In genomic region chr13:85692374-85692773, GRCm38 (mm10) we compare ENCODE assay signal across 27 mouse cellular contexts.
DNase-seq lines count a peak whose midpoint lies in the region; ATAC-seq and TF ChIP-seq lines count a peak whose summit lies in the region.
"Had no signal": no experiment of that assay in that cellular context is flagged by ENCODE, and none has a peak within 500 bp of the region (broad histone marks: within the 10 kb centered on the region; RNA-seq: fewer than 3 reads in every experiment).

No protein-coding gene starts in this region.

- no peak for TF ChIP-seq POLR2A in brain, embryonic 14.5 days (IDR thresholded peaks at IDR 0.05; ENCODE audit: borderline replicate concordance, extremely low read depth, insufficient read depth, insufficient read length, poor library complexity, severe bottlenecking)

- H3K4me3 ChIP-seq in lung, embryonic 14.5 days (ENCODE audit: low read depth, low read length): no peak overlapping the region
- H3K4me3 ChIP-seq in midbrain, postnatal 0 days (ENCODE audit: low read depth, low read length): no peak overlapping the region
- no peak overlapping the region for H3K4me3 ChIP-seq in midbrain, embryonic 11.5 days (ENCODE audit: low read depth, low read length)
- no peak overlapping the region for H3K4me3 ChIP-seq in hindbrain, postnatal 0 days (ENCODE audit: low read length)
- H3K4me3 ChIP-seq: embryonic facial prominence, embryonic 10.5 days; embryonic facial prominence, embryonic 13.5 days; erythroblast, embryonic 14.5 days; forebrain, embryonic 15.5 days; heart, adult 2 months; heart, embryonic 10.5 days; heart, embryonic 13.5 days had no signal

- no peaks in the 10 kb centered on the region for H3K27me3 ChIP-seq in lung, embryonic 14.5 days (ENCODE audit: insufficient read depth, low read length)
- H3K27me3 ChIP-seq in midbrain, postnatal 0 days (ENCODE audit: insufficient read depth, low read length): no peaks in the 10 kb centered on the region
- H3K27me3 ChIP-seq in midbrain, embryonic 11.5 days (ENCODE audit: control insufficient read depth, insufficient read depth, low read length): no peaks in the 10 kb centered on the region
- no peaks in the 10 kb centered on the region for H3K27me3 ChIP-seq in hindbrain, postnatal 0 days (ENCODE audit: insufficient read depth, low read length)
- H3K27me3 ChIP-seq: embryonic facial prominence, embryonic 13.5 days; forebrain, embryonic 15.5 days; heart, embryonic 13.5 days; Patski had no signal

- H3K9me3 ChIP-seq in lung, embryonic 14.5 days (ENCODE audit: low read depth, low read length): no peaks in the 10 kb centered on the region
- H3K9me3 ChIP-seq in midbrain, postnatal 0 days (ENCODE audit: low read length): no peaks in the 10 kb centered on the region
- no peaks in the 10 kb centered on the region for H3K9me3 ChIP-seq in midbrain, embryonic 11.5 days (ENCODE audit: control insufficient read depth, low read length)
- H3K9me3 ChIP-seq in hindbrain, postnatal 0 days (ENCODE audit: low read length): no peaks in the 10 kb centered on the region
- H3K9me3 ChIP-seq: embryonic facial prominence, embryonic 10.5 days; embryonic facial prominence, embryonic 13.5 days; forebrain, embryonic 15.5 days; heart, embryonic 10.5 days; heart, embryonic 13.5 days had no signal

- H3K9ac ChIP-seq in lung, embryonic 14.5 days: no peak overlapping the region
- H3K9ac ChIP-seq in midbrain, postnatal 0 days (replicated peaks; ENCODE audit: low read length, poor library complexity, severe bottlenecking): no peak overlapping the region
- no peak overlapping the region for H3K9ac ChIP-seq in midbrain, embryonic 11.5 days (ENCODE audit: low read length)
- no peak overlapping the region for H3K9ac ChIP-seq in hindbrain, postnatal 0 days (replicated peaks; ENCODE audit: low read length)
- H3K9ac ChIP-seq: embryonic facial prominence, embryonic 13.5 days; forebrain, embryonic 15.5 days; heart, embryonic 13.5 days; hindbrain, embryonic 14.5 days had no signal

- no peak; the same call in 1 of the 2 replicates for ATAC-seq in lung, embryonic 14.5 days (ENCODE audit: insufficient read depth)
- no peak for ATAC-seq in midbrain, postnatal 0 days (ENCODE audit: low FRiP score)
- no peak for ATAC-seq in midbrain, embryonic 11.5 days (ENCODE audit: low FRiP score)
- no peak for ATAC-seq in hindbrain, postnatal 0 days
- ATAC-seq: forebrain, embryonic 15.5 days; Patski had no signal

- no peaks in the 10 kb centered on the region for H3K4me1 ChIP-seq in lung, embryonic 14.5 days (ENCODE audit: insufficient read depth)
- H3K4me1 ChIP-seq in midbrain, postnatal 0 days (ENCODE audit: insufficient read depth, low read length): no peaks in the 10 kb centered on the region
- H3K4me1 ChIP-seq in midbrain, embryonic 11.5 days (ENCODE audit: control insufficient read depth, insufficient read depth, low read length): no peaks in the 10 kb centered on the region
- no peaks in the 10 kb centered on the region for H3K4me1 ChIP-seq in hindbrain, postnatal 0 days (ENCODE audit: insufficient read depth, low read length)
- H3K4me1 ChIP-seq: embryonic facial prominence, embryonic 10.5 days; embryonic facial prominence, embryonic 13.5 days; forebrain, embryonic 15.5 days; heart, embryonic 10.5 days; heart, embryonic 13.5 days had no signal

- peak; percentile 61 for DNase-seq in lung, embryonic 14.5 days
- no peak for DNase-seq in lung, postnatal 14 days
- DNase-seq in midbrain, postnatal 0 days (ENCODE audit: low spot score): peak; percentile 2
- DNase-seq in midbrain, embryonic 11.5 days (ENCODE audit: low spot score, missing footprints): no peak
- DNase-seq in brain, embryonic 14.5 days (ENCODE audit: low read depth): peak; percentile 20
- DNase-seq in hindbrain, postnatal 0 days (ENCODE audit: low spot score): no peak
- no peak for DNase-seq in urinary bladder, postnatal 4 days (ENCODE audit: low spot score in 2 of 2)
- DNase-seq: adrenal gland, postnatal 10 days; adrenal gland, postnatal 36 days; cerebellum, adult 11-12 months; cerebellum, adult 8-10 months; cerebellum, postnatal 10 days; cerebellum, postnatal 36 days; embryo, embryonic 11 days; gastrocnemius, postnatal 10 days; gastrocnemius, postnatal 36 days; heart, adult 2 months; heart, postnatal 14 days; heart, postnatal 4 days had no signal

- H3K36me3 ChIP-seq in lung, embryonic 14.5 days (ENCODE audit: insufficient read depth): no peaks in the 10 kb centered on the region
- H3K36me3 ChIP-seq in midbrain, postnatal 0 days (ENCODE audit: insufficient read depth, low read length): no peaks in the 10 kb centered on the region
- no peaks in the 10 kb centered on the region for H3K36me3 ChIP-seq in midbrain, embryonic 11.5 days (ENCODE audit: control insufficient read depth, insufficient read depth, low read length)
- H3K36me3 ChIP-seq in hindbrain, postnatal 0 days (ENCODE audit: insufficient read depth, low read length): no peaks in the 10 kb centered on the region
- H3K36me3 ChIP-seq: embryonic facial prominence, embryonic 10.5 days; embryonic facial prominence, embryonic 13.5 days; forebrain, embryonic 15.5 days; heart, embryonic 10.5 days; heart, embryonic 13.5 days had no signal

- no peak for TF ChIP-seq CTCF in lung, embryonic 14.5 days (IDR thresholded peaks at IDR 0.05; ENCODE audit: low read depth)
- no peak for TF ChIP-seq CTCF in midbrain, postnatal 0 days (IDR thresholded peaks at IDR 0.05)
- no peak for TF ChIP-seq CTCF in brain, embryonic 14.5 days (IDR thresholded peaks at IDR 0.05; ENCODE audit: borderline replicate concordance, extremely low read depth, insufficient read depth, insufficient read length)
- TF ChIP-seq CTCF in hindbrain, postnatal 0 days (IDR thresholded peaks at IDR 0.05; ENCODE audit: low read depth): no peak

- no peak overlapping the region for H3K4me2 ChIP-seq in lung, embryonic 14.5 days
- H3K4me2 ChIP-seq in midbrain, postnatal 0 days (ENCODE audit: low read depth, low read length, poor library complexity, severe bottlenecking): no peak overlapping the region
- H3K4me2 ChIP-seq in midbrain, embryonic 11.5 days: no peak overlapping the region
- H3K4me2 ChIP-seq in hindbrain, postnatal 0 days (ENCODE audit: low read depth, low read length): no peak overlapping the region
- H3K4me2 ChIP-seq: embryonic facial prominence, embryonic 13.5 days; forebrain, embryonic 15.5 days; heart, embryonic 13.5 days; hindbrain, embryonic 14.5 days had no signal

- 18% methylated on average over 1 of the region's 1 CpGs for WGBS in lung, embryonic 14.5 days
- 35% methylated on average over 1 of the region's 1 CpGs for WGBS in midbrain, postnatal 0 days
- WGBS in midbrain, embryonic 11.5 days: 56% methylated on average over 1 of the region's 1 CpGs
- 27% methylated on average over 1 of the region's 1 CpGs for WGBS in hindbrain, postnatal 0 days

- no peak overlapping the region for H3K27ac ChIP-seq in lung, embryonic 14.5 days (ENCODE audit: low read depth)
- no peak overlapping the region for H3K27ac ChIP-seq in midbrain, postnatal 0 days (ENCODE audit: low read depth, low read length)
- H3K27ac ChIP-seq in midbrain, embryonic 11.5 days (ENCODE audit: low read depth, low read length): no peak overlapping the region
- H3K27ac ChIP-seq in hindbrain, postnatal 0 days: no peak overlapping the region
- H3K27ac ChIP-seq: embryonic facial prominence, embryonic 10.5 days; embryonic facial prominence, embryonic 13.5 days; forebrain, embryonic 15.5 days; heart, adult 2 months; heart, embryonic 10.5 days; heart, embryonic 13.5 days; hindbrain, embryonic 14.5 days had no signal

Comparison
In these comparisons a context has a peak if more than half of its experiments do, and no peak if none do; other contexts are left out.
1. DNase-seq: peak in lung, embryonic 14.5 days (single experiment), midbrain, postnatal 0 days (single experiment) and brain, embryonic 14.5 days (single experiment); none in lung, postnatal 14 days (single experiment), midbrain, embryonic 11.5 days (single experiment), hindbrain, postnatal 0 days (single experiment) and urinary bladder, postnatal 4 days (0 of 2).